Mouse (Mus musculus) layer of hippocampus, postnatal 10 days (tissue): ENCODE results near the gene Olfr498. TPM values are rescaled to one million over a fixed set of nuclear protein-coding genes. Genes with fewer than 3 reads are reported as not detected.

ENCODE experiments used
- DNase-seq, 2 experiments: peaks; one replicate each; pipeline ENCODE4 v3.0.0; 2021; ENCODE audit warnings: low spot score in 2 of 2
- long read RNA-seq: library from polyadenylated mRNA; stranded (forward); transcript quantifications from one replicate; pipeline ENCODE4 v2.0.0, GENCODE M21; 2023
- total RNA-seq, 2 experiments: library from RNA; stranded (reverse); gene quantifications; 2 replicates each; pipeline ENCODE4 v1.2.3; 2021

Gene Olfr498
- not detected for total RNA-seq
- long read RNA-seq = 0 reads

DNA sequence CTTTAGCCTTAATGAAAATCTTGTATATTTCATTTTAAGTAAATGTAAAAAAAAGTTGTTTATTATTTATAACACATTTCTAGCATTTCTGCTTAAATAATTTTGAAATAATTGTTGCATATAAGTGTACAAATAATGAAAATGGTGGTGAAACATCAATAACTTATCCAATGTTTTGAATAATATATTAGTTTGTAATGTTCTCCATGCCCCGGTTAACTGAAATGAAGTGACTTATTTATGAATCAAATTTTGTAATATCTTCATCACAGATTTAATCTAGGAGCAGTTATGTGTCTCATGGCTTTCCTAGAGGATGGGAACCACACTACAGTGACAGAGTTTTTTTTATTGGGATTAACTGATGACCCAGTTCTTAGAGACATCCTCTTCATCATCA is at the start of gene Olfr498:
Olfr498 (plus strand) TSS at position 301 of the 400 bp plus-strand sequence.
- DNase-seq = no peak

- DNase-seq = no peak
Observed at GRCm38 (mm10) chr7:108420121-108420520, 45.0 kb upstream of the Olfr498 start, which contains the start of gene Olfr497. Gene Olfr497 (plus strand): TSS chr7:108420421.

Other genes starting within 250 kb of the Olfr498 start
- not detected for gene Olfr488, start 207.0 kb upstream of the Olfr498 start, total RNA-seq
- not detected for gene Olfr490, start 176.4 kb upstream of the Olfr498 start, total RNA-seq
- gene Olfr491, start 151.9 kb upstream of the Olfr498 start, total RNA-seq = not detected
- not detected for gene Olfr492, start 141.7 kb upstream of the Olfr498 start, total RNA-seq
- not detected for gene Olfr493, start 118.3 kb upstream of the Olfr498 start, total RNA-seq
- not detected for gene Olfr494, start 100.0 kb upstream of the Olfr498 start, total RNA-seq
- gene Olfr495, start 72.2 kb upstream of the Olfr498 start, total RNA-seq = not detected
- gene Olfr497, start 44.9 kb upstream of the Olfr498 start, total RNA-seq = not detected
- gene Olfr502, start 59.7 kb downstream of the Olfr498 start, total RNA-seq = not detected
- not detected for gene Olfr503, start 79.2 kb downstream of the Olfr498 start, total RNA-seq
- not detected for gene Olfr504, start 100.5 kb downstream of the Olfr498 start, total RNA-seq
- not detected for gene Olfr506, start 145.5 kb downstream of the Olfr498 start, total RNA-seq
- gene Olfr507, start 156.5 kb downstream of the Olfr498 start, total RNA-seq = not detected
- not detected for gene Olfr508, start 164.7 kb downstream of the Olfr498 start, total RNA-seq
- not detected for gene Olfr509, start 186.6 kb downstream of the Olfr498 start, total RNA-seq
- not detected for gene Olfr510, start 201.1 kb downstream of the Olfr498 start, total RNA-seq
- gene Olfr512, start 248.0 kb downstream of the Olfr498 start, total RNA-seq = not detected